Mouse (Mus musculus): ENCODE results near the gene Cdhr3. TPM values are rescaled to one million over a fixed set of nuclear protein-coding genes. Genes with fewer than 3 reads are reported as not detected.

Gene Cdhr3
- total and polyA plus RNA-seq, 3 experiments = 0.09 to 1.3 TPM; not detected in 1

- Histone ChIP-seq H3K36me3 (replicated peaks in 1 of 2; ENCODE audit: control insufficient read depth in 1 of 2, insufficient read depth in 1 of 2, low read length in 1 of 2) (no peaks in the 10 kb centered on the region), H3K9ac (ENCODE audit: insufficient read depth, low read depth) (no peak overlapping the region), H3K4me1 (ENCODE audit: control insufficient read depth in 1 of 2, insufficient read depth in 2 of 2) (no peaks in the 10 kb centered on the region), H3K4me3 (replicated peaks in 1 of 3; ENCODE audit: low read depth in 2 of 3, low read length in 2 of 3, poor library complexity in 1 of 3) (no peak overlapping the region), H3K4me2 (ENCODE audit: insufficient read depth, low read depth, poor library complexity, severe bottlenecking) (no peak overlapping the region), H3K27me3 (replicated peaks) (no peaks in the 10 kb centered on the region), H3K79me2 (replicated peaks; ENCODE audit: control insufficient read depth, extremely low read depth, insufficient read depth, poor library complexity, severe bottlenecking) (no peaks in the 10 kb centered on the region), H3K27ac (ENCODE audit: insufficient read depth, low read depth) (no peak overlapping the region), H3K9me3 (replicated peaks; ENCODE audit: low read length) (no peaks in the 10 kb centered on the region)
- dilution Hi-C loops (cut with MboI; ENCODE audit: extremely low pct_ligation_motif_present, extremely low pct_unique_long_range_greater_than_20kb, low sequenced_read_pairs) = no loop called here
- TF ChIP-seq CTCF (conservative IDR thresholded peaks at IDR 0.05 in 1 of 2, IDR thresholded peaks at IDR 0.05 in 1 of 2; ENCODE audit: low read depth in 2 of 2, low read length in 2 of 2) (no peak), MAFK (IDR thresholded peaks at IDR 0.05; ENCODE audit: insufficient replicate concordance, low read length) (no peak), PAX5 (IDR thresholded peaks at IDR 0.05; ENCODE audit: low read length) (no peak), TBP (conservative IDR thresholded peaks at IDR 0.05; ENCODE audit: low read depth, low read length) (no peak), MEF2A (IDR thresholded peaks at IDR 0.05; ENCODE audit: borderline replicate concordance, low read depth, low read length) (no peak), UBTF (IDR thresholded peaks at IDR 0.05; ENCODE audit: low read depth, low read length) (no peak), USF1 (IDR thresholded peaks at IDR 0.05; ENCODE audit: low read depth, low read length) (no peak), CHD2 (IDR thresholded peaks at IDR 0.05; ENCODE audit: low read length) (no peak)
- DNase-seq (ENCODE audit: extremely low read depth) = no peak
- in situ Hi-C loops (cut with MboI; ENCODE audit: low pct_ligation_motif_present, low pct_unique_long_range_greater_than_20kb, low sequenced_read_pairs) = no loop called here
Measured at GRCm38 (mm10) chr12:33083362-33083761, 9.3 kb downstream of the Cdhr3 start.

GRCm38 (mm10) chr12:33076309-33076708 is 16.4 kb downstream of the Cdhr3 start:
- Histone ChIP-seq H3K36me3 (replicated peaks in 1 of 2; ENCODE audit: control insufficient read depth in 1 of 2, insufficient read depth in 1 of 2, low read length in 1 of 2) (no peaks in the 10 kb centered on the region), H3K9me3 (replicated peaks; ENCODE audit: low read length) (no peaks in the 10 kb centered on the region), H3K4me1 (ENCODE audit: control insufficient read depth in 1 of 2, insufficient read depth in 2 of 2) (no peaks in the 10 kb centered on the region), H3K4me3 (replicated peaks in 1 of 3; ENCODE audit: low read depth in 2 of 3, low read length in 2 of 3, poor library complexity in 1 of 3) (no peak overlapping the region), H3K27me3 (replicated peaks) (no peaks in the 10 kb centered on the region), H3K9ac (ENCODE audit: insufficient read depth, low read depth) (no peak overlapping the region), H3K27ac (ENCODE audit: insufficient read depth, low read depth) (no peak overlapping the region), H3K4me2 (ENCODE audit: insufficient read depth, low read depth, poor library complexity, severe bottlenecking) (no peak overlapping the region), H3K79me2 (replicated peaks; ENCODE audit: control insufficient read depth, extremely low read depth, insufficient read depth, poor library complexity, severe bottlenecking) (no peaks in the 10 kb centered on the region)
- no peak for TF ChIP-seq SIN3A (IDR thresholded peaks at IDR 0.05; ENCODE audit: low read length)
- no peak for TF ChIP-seq SMC3 (IDR thresholded peaks at IDR 0.05; ENCODE audit: low read depth, low read length)
- no peak for TF ChIP-seq USF1 (IDR thresholded peaks at IDR 0.05; ENCODE audit: low read depth, low read length)
- no peak for TF ChIP-seq GABPA (IDR thresholded peaks at IDR 0.05; ENCODE audit: insufficient replicate concordance, low read depth, low read length)
- no peak for TF ChIP-seq KAT2A (IDR thresholded peaks at IDR 0.05; ENCODE audit: insufficient replicate concordance, low read length)
- TF ChIP-seq POLR2AphosphoS2 (IDR thresholded peaks at IDR 0.05; ENCODE audit: low read depth, low read length) = no peak
- no peak for TF ChIP-seq JUND (conservative IDR thresholded peaks at IDR 0.05; ENCODE audit: low read depth, low read length)
- TF ChIP-seq EP300 (IDR thresholded peaks at IDR 0.05; ENCODE audit: low read length) = no peak
- no peak for TF ChIP-seq ZNF384 (IDR thresholded peaks at IDR 0.05; ENCODE audit: low read depth, low read length)
- no peak for TF ChIP-seq IRF4 (IDR thresholded peaks at IDR 0.05; ENCODE audit: low read depth, low read length)
- DNase-seq (ENCODE audit: extremely low read depth) = no peak
- dilution Hi-C loops (cut with MboI; ENCODE audit: extremely low pct_ligation_motif_present, extremely low pct_unique_long_range_greater_than_20kb, low sequenced_read_pairs) (no loop called here), in situ Hi-C loops (cut with MboI; ENCODE audit: low pct_ligation_motif_present, low pct_unique_long_range_greater_than_20kb, low sequenced_read_pairs) (no loop called here)

All from CH12.LX (cell line).